18 mouse cellular contexts compared by ENCODE assay signal in genomic region chr1:150760801-150761331, GRCm38 (mm10).
DNase-seq lines count a peak whose midpoint lies in the region; TF ChIP-seq lines count a peak whose summit lies in the region.
"Had no signal": no experiment of that assay in that cellular context is flagged by ENCODE, and none has a peak within 500 bp of the region (broad histone marks: within the 10 kb centered on the region; RNA-seq: fewer than 3 reads in every experiment).

No protein-coding gene starts in this region.

- no peak for TF ChIP-seq RAD21 in CH12.LX (IDR thresholded peaks at IDR 0.05; ENCODE audit: low read depth, low read length)

- peaks cover 0 to 17% of the 10 kb centered on the region in 2 experiments; a peak in 3 of 4 replicates for H3K4me1 ChIP-seq in CH12.LX (ENCODE audit: control insufficient read depth in 1 of 2, insufficient read depth in 2 of 2)
- H3K4me1 ChIP-seq: embryonic facial prominence, embryonic 12.5 days; hindbrain, embryonic 10.5 days; limb, embryonic 10.5 days; neural tube, embryonic 13.5 days had no signal

- no peak overlapping the region for H3K4me3 ChIP-seq in CH12.LX (replicated peaks in 1 of 3; ENCODE audit: low read depth in 2 of 3, low read length in 2 of 3, poor library complexity in 1 of 3)
- H3K4me3 ChIP-seq: embryonic facial prominence, embryonic 12.5 days; hindbrain, embryonic 10.5 days; limb, embryonic 10.5 days; megakaryocyte, embryonic 14.5 days; neural tube, embryonic 13.5 days had no signal

- no peak overlapping the region for H3K9ac ChIP-seq in CH12.LX (ENCODE audit: insufficient read depth, low read depth)
- H3K9ac ChIP-seq: embryonic facial prominence, embryonic 12.5 days; liver, embryonic 14.5 days; neural tube, embryonic 13.5 days had no signal

- intact Hi-C loops in heart, postnatal 10 days (cut with DNase I), result loop anchor here (5.0 kb wide), 1 partner anchor 156 kb away; no protein-coding TSS in a partner anchor

- no peaks in the 10 kb centered on the region for H3K36me3 ChIP-seq in CH12.LX (replicated peaks in 1 of 2; ENCODE audit: control insufficient read depth in 1 of 2, insufficient read depth in 1 of 2, low read length in 1 of 2)
- H3K36me3 ChIP-seq: hindbrain, embryonic 10.5 days; neural tube, embryonic 13.5 days had no signal

- H3K27me3 ChIP-seq in CH12.LX (replicated peaks), result no peaks in the 10 kb centered on the region
- H3K27me3 ChIP-seq: embryonic facial prominence, embryonic 12.5 days; neural tube, embryonic 13.5 days had no signal

- no peak for TF ChIP-seq POLR2A in CH12.LX (IDR thresholded peaks at IDR 0.05; ENCODE audit: low read depth, low read length)

- in situ Hi-C loops in CH12.LX (cut with MboI; ENCODE audit: low pct_ligation_motif_present, low pct_unique_long_range_greater_than_20kb, low sequenced_read_pairs), result no loop called here

- no peak overlapping the region for H3K27ac ChIP-seq in CH12.LX (ENCODE audit: insufficient read depth, low read depth)
- H3K27ac ChIP-seq: embryonic facial prominence, embryonic 12.5 days; hindbrain, embryonic 10.5 days; limb, embryonic 10.5 days; liver, embryonic 14.5 days; neural tube, embryonic 13.5 days had no signal

- peak; percentile 30 to 71 for DNase-seq in heart, adult 18-20 months
- DNase-seq in heart, postnatal 4 days, result no peak
- DNase-seq in 3134 (ENCODE audit: extremely low read depth, insufficient read length, low spot score) (peak; percentile 5), CH12.LX (ENCODE audit: extremely low read depth) (peak; percentile 8)
- DNase-seq in heart, postnatal 10 days, result peak; percentile 30 to 34
- DNase-seq in frontal cortex, postnatal 14 days (ENCODE audit: low spot score in 2 of 2), result no peak
- DNase-seq in urinary bladder, postnatal 36 days (ENCODE audit: low spot score in 2 of 2), result no peak
- DNase-seq: cerebellum, postnatal 14 days; gastrocnemius, postnatal 36 days; kidney, adult 9 months; kidney, postnatal 4 days; thymus, adult 18-20 months had no signal

- TF ChIP-seq EP300 in CH12.LX (IDR thresholded peaks at IDR 0.05; ENCODE audit: low read length), result no peak

- TF ChIP-seq CTCF in CH12.LX (conservative IDR thresholded peaks at IDR 0.05 in 1 of 2, IDR thresholded peaks at IDR 0.05 in 1 of 2; ENCODE audit: low read depth in 2 of 2, low read length in 2 of 2), result no peak

- no peaks in the 10 kb centered on the region for H3K9me3 ChIP-seq in CH12.LX (replicated peaks; ENCODE audit: low read length)
- H3K9me3 ChIP-seq: embryonic facial prominence, embryonic 12.5 days; hindbrain, embryonic 10.5 days; limb, embryonic 10.5 days; megakaryocyte, embryonic 14.5 days; neural tube, embryonic 13.5 days had no signal

- no peak overlapping the region for H3K4me2 ChIP-seq in CH12.LX (ENCODE audit: insufficient read depth, low read depth, poor library complexity, severe bottlenecking)
- H3K4me2 ChIP-seq: embryonic facial prominence, embryonic 12.5 days; neural tube, embryonic 13.5 days had no signal

- dilution Hi-C loops in CH12.LX (cut with MboI; ENCODE audit: extremely low pct_ligation_motif_present, extremely low pct_unique_long_range_greater_than_20kb, low sequenced_read_pairs), result no loop called here

- no peaks in the 10 kb centered on the region for H3K79me2 ChIP-seq in CH12.LX (replicated peaks; ENCODE audit: control insufficient read depth, extremely low read depth, insufficient read depth, poor library complexity, severe bottlenecking)

TF ChIP-seq in CH12.LX, 34 proteins besides CTCF, POLR2A, EP300 and RAD21:
- TF ChIP-seq JUN (IDR thresholded peaks at IDR 0.05; ENCODE audit: insufficient read depth, low read depth, low read length) (no peak), JUND (conservative IDR thresholded peaks at IDR 0.05; ENCODE audit: low read depth, low read length) (no peak), GABPA (IDR thresholded peaks at IDR 0.05; ENCODE audit: insufficient replicate concordance, low read depth, low read length) (no peak), SIN3A (IDR thresholded peaks at IDR 0.05; ENCODE audit: low read length) (no peak), NELFE (IDR thresholded peaks at IDR 0.05; ENCODE audit: low read depth, low read length) (no peak), SMC3 (IDR thresholded peaks at IDR 0.05; ENCODE audit: low read depth, low read length) (no peak), KAT2A (IDR thresholded peaks at IDR 0.05; ENCODE audit: insufficient replicate concordance, low read length) (no peak), NRF1 (IDR thresholded peaks at IDR 0.05; ENCODE audit: low read depth, low read length) (no peak), USF1 (IDR thresholded peaks at IDR 0.05; ENCODE audit: low read depth, low read length) (no peak), ZC3H11A (IDR thresholded peaks at IDR 0.05; ENCODE audit: low read depth, low read length) (no peak), MAFK (IDR thresholded peaks at IDR 0.05; ENCODE audit: insufficient replicate concordance, low read length) (no peak), CHD2 (IDR thresholded peaks at IDR 0.05; ENCODE audit: low read length) (no peak), ZKSCAN1 (IDR thresholded peaks at IDR 0.05; ENCODE audit: borderline replicate concordance, low read depth, low read length) (no peak), MXI1 (IDR thresholded peaks at IDR 0.05; ENCODE audit: low read depth, low read length) (no peak), MAX (IDR thresholded peaks at IDR 0.05; ENCODE audit: low read length) (no peak), MAZ (IDR thresholded peaks at IDR 0.05; ENCODE audit: low read depth, low read length) (no peak), ETS1 (conservative IDR thresholded peaks at IDR 0.05; ENCODE audit: low read depth, low read length) (no peak), TCF12 (IDR thresholded peaks at IDR 0.05; ENCODE audit: low read depth, low read length) (no peak)

Comparison
In these comparisons a context has a peak if more than half of its experiments do, and no peak if none do; other contexts are left out.
1. DNase-seq: peak in heart, adult 18-20 months (2 of 2), 3134 (single experiment), CH12.LX (single experiment) and heart, postnatal 10 days (2 of 2); none in heart, postnatal 4 days (single experiment), frontal cortex, postnatal 14 days (0 of 2) and urinary bladder, postnatal 36 days (0 of 2).